Mouse (Mus musculus) gastrocnemius, postnatal 36 days (tissue): ENCODE measurements around the gene 3110082I17Rik. TPM values are rescaled to one million over a fixed set of nuclear protein-coding genes. Genes with fewer than 3 reads are reported as not detected.

ENCODE experiments used
- DNase-seq, 2 experiments: peaks; one replicate each; pipeline ENCODE4 v3.0.0; 2022
- intact Hi-C: fragments of 180-260 bp; cut with DNase I; formaldehyde crosslinking; loops from one replicate; pipeline ENCODE4 v1.15.1; 2025
- long read RNA-seq, 2 experiments: library from polyadenylated mRNA; stranded (forward); transcript quantifications; one replicate each; pipeline ENCODE4 v2.0.0; 2021
- total RNA-seq, 2 experiments: library from RNA; stranded (reverse); gene quantifications; 2 replicates each; pipeline ENCODE4 v1.2.3; 2021

Gene 3110082I17Rik
- 1 to 10 TPM; 6.1 to 9.2 TPM for total RNA-seq
- long read RNA-seq, experiment 1, transcript 3110082I17Rik-201 (5 exons, 1,429 nt), result major isoform, 11 of 19 reads
- long read RNA-seq, experiment 1, partial matches to known transcripts, result 1 of 19 reads
- long read RNA-seq, experiment 1, other reads (novel, unspliced or antisense), result 7 of 19 reads
- long read RNA-seq, experiment 2, transcript 3110082I17Rik-201 (5 exons, 1,429 nt), result major isoform, 15 of 26 reads
- long read RNA-seq, experiment 2, partial matches to known transcripts, result 3 of 26 reads
- long read RNA-seq, experiment 2, other reads (novel, unspliced or antisense), result 8 of 26 reads

DNA sequence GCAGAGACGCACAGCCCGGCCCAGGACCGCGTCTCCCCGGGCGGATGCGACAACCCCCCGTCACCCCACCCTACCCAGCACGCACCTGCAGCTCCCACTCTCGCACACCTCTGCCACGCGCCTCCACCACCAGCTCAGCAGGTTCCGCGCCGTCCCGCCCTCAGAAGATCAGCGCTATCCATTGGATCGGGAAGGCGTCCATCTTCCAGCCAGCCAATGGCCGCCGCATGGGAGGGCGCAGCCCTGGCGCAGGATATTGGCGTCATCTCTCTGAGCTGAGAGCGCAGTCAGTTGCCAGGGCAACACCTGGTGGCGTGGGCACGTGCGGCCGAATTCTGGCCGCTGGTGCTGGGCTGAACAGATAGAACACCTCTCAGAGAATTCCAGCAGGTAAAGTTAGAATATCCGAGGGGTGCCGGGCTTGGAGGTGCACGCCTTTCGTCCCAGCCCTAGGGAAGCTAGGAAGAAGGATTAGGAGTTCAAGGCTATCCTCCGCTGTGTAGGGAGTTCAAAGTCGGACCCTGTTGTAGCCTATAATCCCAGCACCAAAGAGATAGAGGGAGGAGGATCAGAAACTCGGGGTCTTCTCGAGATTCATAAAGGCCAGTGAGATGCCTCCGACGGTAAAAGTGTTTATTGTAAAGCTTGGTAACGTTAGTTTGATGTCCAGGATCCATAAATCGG is at the start of gene 3110082I17Rik:
3110082I17Rik (minus strand) TSS at position 144 of the 684 bp plus-strand sequence.
- DNase-seq, result peak; percentile 97
- intact Hi-C loops, result loop anchor here (5.0 kb wide), 1 partner anchor 98 kb away; no protein-coding TSS in a partner anchor

DNA sequence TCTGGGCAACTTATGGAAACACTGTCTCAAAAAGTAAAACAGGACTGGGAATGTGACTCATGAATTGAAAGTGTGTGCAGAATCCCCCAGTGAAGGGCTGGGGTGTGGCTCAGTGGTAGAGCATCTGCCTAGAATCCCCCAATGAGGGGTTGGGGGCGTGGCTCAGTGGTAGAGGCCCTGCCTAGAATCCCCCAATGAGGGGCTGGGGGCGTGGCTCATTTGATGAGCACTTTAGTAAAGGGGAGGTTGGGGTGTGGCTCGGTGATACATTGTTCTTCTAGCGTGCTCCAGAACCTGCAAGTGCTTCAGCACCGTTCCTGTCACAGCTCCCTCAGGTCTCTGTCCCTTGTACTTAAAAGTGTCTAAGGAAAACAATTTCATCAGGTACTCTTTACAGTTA is 45.9 kb upstream of the 3110082I17Rik start:
- no peak for DNase-seq
- intact Hi-C loops, result no loop called here

DNA sequence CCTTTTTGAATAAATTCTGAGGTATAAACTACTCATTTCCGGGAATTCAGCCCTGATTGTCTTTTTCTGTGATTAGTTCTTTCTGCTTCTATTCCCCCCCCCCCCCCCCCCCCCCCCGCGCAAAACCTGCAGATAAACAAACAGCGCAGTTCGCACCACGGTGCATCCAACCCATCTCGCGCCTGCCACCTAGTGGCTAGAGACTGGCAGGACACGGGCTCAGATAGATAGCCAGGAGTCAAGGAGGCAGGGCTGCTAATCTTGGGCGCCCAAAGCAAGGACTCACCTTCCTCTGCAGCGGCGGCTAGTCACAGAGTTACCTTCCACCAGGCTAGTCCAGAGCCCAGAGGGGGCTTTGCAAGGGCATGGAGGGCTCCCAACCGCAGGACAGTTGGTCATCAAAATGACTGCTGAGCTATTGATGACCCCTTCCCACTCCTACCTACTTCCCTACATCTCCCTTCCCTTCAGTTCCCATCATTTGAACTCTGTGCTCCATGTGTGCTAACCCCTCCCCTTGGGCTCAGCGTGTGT is 44.8 kb upstream of the 3110082I17Rik start:
- intact Hi-C loops, result loop anchor here (2.0 kb wide), 1 partner anchor 142 kb away; no protein-coding TSS in a partner anchor

GRCm38 (mm10) chr5:139502281-139502680 is 42.0 kb upstream of the 3110082I17Rik start:
- no peak for DNase-seq
- intact Hi-C loops, result loop anchor here (5.0 kb wide), 1 partner anchor 220 kb away; no protein-coding TSS in a partner anchor

More for the DNA sequence above, 44.8 kb upstream of the 3110082I17Rik start:
- DNase-seq, result peak; percentile 73 to 75

DNA sequence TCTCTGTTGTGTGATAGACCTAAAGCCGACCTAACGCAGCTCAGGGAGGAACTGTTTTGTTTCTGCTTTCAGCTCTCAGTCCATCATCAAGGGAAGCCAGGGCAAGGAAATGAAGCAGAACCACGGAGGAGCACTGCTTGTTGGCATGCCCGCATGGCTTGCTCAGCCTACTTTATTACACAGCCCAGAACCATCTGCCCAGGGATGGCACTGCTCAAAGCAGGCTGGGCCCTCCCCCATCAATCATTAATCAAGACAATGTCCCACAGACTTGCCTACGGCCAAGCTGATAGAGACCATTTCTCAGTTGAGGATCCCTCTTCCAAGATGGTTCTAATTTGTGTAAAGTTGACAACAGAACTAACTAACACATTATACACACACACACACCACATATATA is 38.5 kb upstream of the 3110082I17Rik start:
- no peak for DNase-seq
- intact Hi-C loops, result no loop called here

- no peak for DNase-seq
- intact Hi-C loops, result no loop called here
Measured at GRCm38 (mm10) chr5:139496939-139497338, 36.6 kb upstream of the 3110082I17Rik start.

- no peak for DNase-seq
- intact Hi-C loops, result no loop called here
Measured at GRCm38 (mm10) chr5:139495019-139495669, 34.8 kb upstream of the 3110082I17Rik start.

- intact Hi-C loops, result no loop called here
- no peak for DNase-seq
Measured at GRCm38 (mm10) chr5:139493690-139494089, 33.4 kb upstream of the 3110082I17Rik start.

DNA sequence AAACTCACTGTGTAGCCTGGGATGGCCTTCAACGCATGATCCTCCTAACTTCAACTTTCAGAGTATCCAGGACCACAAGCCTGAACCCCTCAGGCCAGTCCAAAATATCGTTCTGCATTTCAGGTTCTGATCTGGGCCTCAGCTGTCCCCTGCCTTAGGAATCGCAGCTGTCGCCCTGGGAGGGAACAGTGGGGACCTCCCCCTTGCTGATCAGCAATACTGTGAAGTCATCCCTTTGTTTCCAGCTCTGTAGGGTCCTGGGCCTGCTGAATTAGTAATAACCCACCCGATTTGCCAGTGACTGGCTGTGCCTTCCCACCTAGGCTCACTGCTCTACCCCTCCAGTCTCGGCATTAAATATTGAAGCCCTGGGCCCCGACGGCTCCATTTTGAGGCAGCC is 31.0 kb upstream of the 3110082I17Rik start:
- intact Hi-C loops, result no loop called here

DNA sequence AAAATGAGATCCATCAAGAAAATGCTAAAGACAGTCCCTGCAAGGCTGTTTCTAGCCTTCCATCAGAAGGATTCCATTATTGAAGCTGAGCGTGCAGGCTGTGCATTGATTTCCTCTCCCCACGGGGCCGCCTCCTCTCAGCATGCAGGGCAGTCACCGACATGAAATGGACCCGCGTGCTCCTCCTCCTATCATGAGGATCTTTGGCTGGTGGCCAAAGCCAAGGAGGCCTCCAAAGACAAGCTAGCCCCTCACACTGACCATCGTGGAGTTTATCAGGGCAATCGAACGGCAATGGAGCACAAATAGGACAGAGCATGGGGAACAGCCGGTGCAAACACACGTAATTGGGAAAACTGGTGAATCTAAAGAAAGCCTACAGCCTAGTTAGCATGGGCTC is 29.8 kb upstream of the 3110082I17Rik start:
- intact Hi-C loops, result no loop called here
- no peak for DNase-seq

More for the DNA sequence above, 31.0 kb upstream of the 3110082I17Rik start:
- DNase-seq, result no peak

- intact Hi-C loops, result loop anchor here (5.0 kb wide), 1 partner anchor 77 kb away; the partner anchor contains the start of gene C130050O18Rik
- DNase-seq, result peak; percentile 99
Measured at GRCm38 (mm10) chr5:139484185-139484814, 24.0 kb upstream of the 3110082I17Rik start, which contains the start of gene Zfand2a. TSS of gene Zfand2a (minus strand) at chr5:139484549.

GRCm38 (mm10) chr5:139483171-139483848 is 23.0 kb upstream of the 3110082I17Rik start:
- DNase-seq, result no peak
- intact Hi-C loops, result loop anchor here (5.0 kb wide), 1 partner anchor 76 kb away; the partner anchor contains the start of gene C130050O18Rik

DNA sequence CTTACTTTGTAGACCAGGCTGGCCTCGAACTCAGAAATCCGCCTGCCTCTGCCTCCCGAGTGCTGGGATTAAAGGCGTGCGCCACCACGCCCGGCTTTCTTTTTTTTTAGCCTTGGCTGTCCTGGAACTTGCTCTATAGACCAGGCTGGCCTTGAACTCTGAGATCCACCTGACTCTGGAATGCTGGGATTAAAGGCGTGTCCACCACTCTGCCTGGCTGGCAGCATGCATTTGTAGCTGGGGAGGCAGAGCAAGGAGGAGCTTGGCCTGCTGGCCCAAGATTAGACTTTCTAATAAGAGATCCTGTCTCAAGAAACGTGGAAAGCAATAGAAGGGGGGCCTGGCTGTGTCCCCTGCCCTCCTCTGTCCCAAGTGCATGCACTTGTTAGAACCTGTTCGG is 20.1 kb upstream of the 3110082I17Rik start:
- intact Hi-C loops, result loop anchor here (5.0 kb wide), 1 partner anchor 73 kb away; the partner anchor contains the start of gene C130050O18Rik
- no peak for DNase-seq

- DNase-seq, result no peak
- intact Hi-C loops, result no loop called here
Measured at GRCm38 (mm10) chr5:139479088-139479487, 18.8 kb upstream of the 3110082I17Rik start.

GRCm38 (mm10) chr5:139474741-139475140 is 14.4 kb upstream of the 3110082I17Rik start:
- intact Hi-C loops, result no loop called here
- DNase-seq, result no peak

DNA sequence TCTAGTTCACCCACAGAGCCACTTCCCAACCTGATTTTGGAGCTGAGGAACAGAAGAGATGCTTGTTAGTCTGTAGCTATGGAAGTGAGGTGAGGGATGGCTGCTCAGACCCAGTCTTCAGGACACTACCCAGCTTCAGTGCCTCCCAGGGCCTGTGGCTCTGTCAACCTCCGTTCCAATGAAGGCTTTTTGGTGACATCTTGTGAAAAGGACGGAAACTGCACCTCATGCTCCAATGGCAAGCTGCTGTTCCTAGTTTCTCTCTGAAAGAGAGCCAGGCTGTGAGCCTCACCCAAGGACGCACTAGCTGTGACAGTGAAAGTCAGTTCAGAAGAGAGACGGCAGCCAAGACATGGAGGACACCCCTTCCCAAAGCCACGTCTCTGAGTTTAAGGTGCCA is 7.7 kb upstream of the 3110082I17Rik start:
- no peak for DNase-seq
- intact Hi-C loops, result no loop called here

- DNase-seq, result no peak
- intact Hi-C loops, result no loop called here
Measured at GRCm38 (mm10) chr5:139466801-139467200, 6.5 kb upstream of the 3110082I17Rik start.

DNA sequence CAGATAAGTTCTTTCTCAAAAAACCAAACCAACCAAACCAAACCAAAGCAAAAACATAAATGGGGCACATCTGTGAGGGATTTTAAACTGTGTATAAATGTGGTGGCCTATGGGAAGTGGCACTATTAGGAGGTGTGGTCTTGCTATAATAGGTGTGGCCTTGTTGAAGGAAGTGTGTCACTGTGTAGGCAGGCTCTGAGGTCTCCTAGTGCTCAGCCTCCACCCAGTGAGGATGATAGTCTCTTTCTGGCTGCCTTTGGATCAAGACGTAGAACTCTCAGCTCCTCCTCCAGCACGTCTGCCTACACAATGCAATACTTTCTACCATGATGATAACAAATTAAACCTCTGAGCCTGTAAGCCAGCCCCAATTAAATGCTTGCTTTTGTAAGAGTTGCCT is 6.0 kb upstream of the 3110082I17Rik start:
- intact Hi-C loops, result no loop called here

DNA sequence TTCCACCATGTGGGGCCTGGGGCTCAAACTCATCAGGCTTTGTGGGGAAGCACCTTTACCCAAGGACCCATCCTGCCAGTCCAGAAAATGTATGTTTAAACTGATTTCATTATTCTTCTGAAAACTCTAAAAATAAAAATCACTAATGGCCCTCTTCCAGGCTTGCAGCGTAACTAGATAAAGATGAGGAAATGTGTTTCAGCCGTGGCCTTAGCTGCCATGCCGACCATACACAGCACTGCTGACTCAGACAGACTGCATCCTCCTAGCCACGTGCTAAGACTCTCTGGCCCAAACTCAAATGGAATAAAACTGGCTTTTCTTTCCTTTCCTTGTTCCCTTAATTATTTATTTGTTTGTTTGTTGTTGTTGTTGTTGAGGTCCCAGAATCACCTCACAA is 4.5 kb upstream of the 3110082I17Rik start:
- intact Hi-C loops, result loop anchor here (5.0 kb wide), 1 partner anchor 103 kb away; no protein-coding TSS in a partner anchor
- no peak for DNase-seq

More for the DNA sequence above, 6.0 kb upstream of the 3110082I17Rik start:
- no peak for DNase-seq
